Mouse (Mus musculus) stomach, embryonic 14.5 days (tissue): ENCODE data around the gene Slc13a3. TPM values are rescaled to one million over a fixed set of nuclear protein-coding genes. Genes with fewer than 3 reads are reported as not detected.

ENCODE experiments used
- ATAC-seq: fragments of 200-750 bp; cut with Nextera tagmentation; 2 replicates; pipeline ENCODE4 v1.8.0; 2017; ENCODE audit warnings: low read depth, moderate TSS enrichment; ENCODE audit not compliant: insufficient number of reproducible peaks, insufficient read depth, low FRiP score
- H3K27ac ChIP-seq: fragments of 300-500 bp; sonication (generic); 2 replicates; pipeline ENCODE4 v1.5.1; 2014; ENCODE audit warnings: mild to moderate bottlenecking, low read length, moderate library complexity, mixed read lengths
- H3K27me3 ChIP-seq: fragments of 300-500 bp; sonication (generic); 2 replicates; pipeline ENCODE4 v1.6.1; 2014; ENCODE audit warnings: low read length, control low read depth, mixed read lengths; ENCODE audit not compliant: control insufficient read depth, insufficient read depth
- H3K36me3 ChIP-seq: fragments of 300-500 bp; sonication (generic); 2 replicates; pipeline ENCODE4 v1.6.1; 2014; ENCODE audit warnings: mild to moderate bottlenecking, control low read depth, low read length, moderate library complexity, mixed read lengths; ENCODE audit not compliant: control insufficient read depth, insufficient read depth
- H3K4me1 ChIP-seq: fragments of 300-500 bp; sonication (generic); 2 replicates; pipeline ENCODE4 v1.6.1; 2014; ENCODE audit warnings: low read length, control low read depth, mixed read lengths; ENCODE audit not compliant: control insufficient read depth, insufficient read depth
- H3K4me2 ChIP-seq: fragments of 300-500 bp; sonication (generic); replicated peaks from 2 replicates; pipeline ENCODE4 v1.6.1; 2014; ENCODE audit warnings: low read depth, low read length, control low read depth
- H3K4me3 ChIP-seq: fragments of 300-500 bp; sonication (generic); 2 replicates; pipeline ENCODE4 v1.5.1; 2014; ENCODE audit warnings: low read depth, low read length, control low read depth
- H3K9ac ChIP-seq: fragments of 300-500 bp; sonication (generic); replicated peaks from 2 replicates; pipeline ENCODE4 v1.6.1; 2014; ENCODE audit warnings: low read depth, mild to moderate bottlenecking, control low read depth, low read length, moderate library complexity, mixed read lengths
- H3K9me3 ChIP-seq: fragments of 300-500 bp; sonication (generic); 2 replicates; pipeline ENCODE4 v1.6.1; 2016; ENCODE audit warnings: low read depth, low read length, control low read depth; ENCODE audit not compliant: control insufficient read depth
- WGBS: fragments of 180-500 bp; shearing (Covaris S2); extraction: QIAGEN DNeasy Blood & Tissue Kit; methylation state at CpG from one replicate; pipeline ENCODE4 v1.1.7; 2014; 5-methylcytosine and 5-hydroxymethylcytosine counted together
- polyA plus RNA-seq: library from polyadenylated mRNA; unstranded; fragments of >200 nt; fragmentation: Nextera tagmentation; extraction: Ambion mirVana; gene quantifications from 2 replicates; pipeline ENCODE4 v1.2.1, GENCODE M21; 2014

Gene Slc13a3
- polyA plus RNA-seq, 1 experiment from 2014 or later = 0.38 TPM

DNA sequence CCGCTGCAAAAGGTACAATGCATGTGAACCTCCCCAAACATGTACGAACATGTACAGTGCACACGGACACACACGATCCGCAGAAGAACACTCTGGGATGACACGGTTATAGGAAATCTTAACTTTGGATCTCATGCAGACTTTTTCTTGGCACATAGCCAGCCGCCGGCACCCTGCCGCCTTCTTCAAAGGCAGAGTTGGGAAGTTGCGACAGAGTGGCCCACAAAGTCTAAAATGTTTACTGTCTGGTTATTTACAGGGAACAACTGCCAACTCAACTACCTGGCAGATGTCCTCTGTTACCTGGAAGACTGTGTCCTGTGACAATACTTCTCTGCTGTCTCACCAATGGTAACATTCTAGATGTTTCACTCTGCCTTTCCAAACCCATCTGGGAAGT, 30.0 kb downstream of the Slc13a3 start:
- Histone ChIP-seq H3K4me1 (no peaks in the 10 kb centered on the region), H3K27me3 (no peaks in the 10 kb centered on the region), H3K9me3 (no peaks in the 10 kb centered on the region), H3K4me2 (no peak overlapping the region), H3K4me3 (no peak overlapping the region), H3K9ac (no peak overlapping the region), H3K27ac (no peak overlapping the region), H3K36me3 (no peaks in the 10 kb centered on the region)
- no peak for ATAC-seq
- WGBS = 79% methylated on average over 10 of the region's 10 CpGs

DNA sequence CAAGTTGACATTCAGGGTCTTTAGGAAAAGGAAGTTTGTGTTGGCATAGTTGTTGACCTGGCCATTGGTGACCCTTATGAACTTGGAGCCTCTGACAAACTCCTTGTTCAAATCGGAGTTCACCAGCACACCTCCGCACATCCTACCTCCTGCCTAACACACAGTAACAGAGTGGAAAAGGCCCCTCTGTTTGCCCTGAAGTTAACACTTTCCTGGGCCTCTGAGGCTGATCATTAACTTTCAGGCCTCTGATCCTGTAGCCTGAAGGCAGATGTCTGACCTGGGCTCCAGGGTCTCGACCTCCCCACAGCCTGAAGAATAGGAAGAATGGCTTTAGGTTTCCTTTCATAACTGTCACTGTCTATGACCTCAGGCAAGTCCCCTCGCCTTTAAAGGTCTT, 31.4 kb downstream of the Slc13a3 start:
- Histone ChIP-seq H3K27me3 (no peaks in the 10 kb centered on the region), H3K4me1 (no peaks in the 10 kb centered on the region), H3K27ac (no peak overlapping the region), H3K4me2 (no peak overlapping the region), H3K36me3 (no peaks in the 10 kb centered on the region), H3K9ac (no peak overlapping the region), H3K4me3 (no peak overlapping the region), H3K9me3 (no peaks in the 10 kb centered on the region)
- no peak for ATAC-seq
- 48% methylated on average over 4 of the region's 4 CpGs for WGBS

DNA sequence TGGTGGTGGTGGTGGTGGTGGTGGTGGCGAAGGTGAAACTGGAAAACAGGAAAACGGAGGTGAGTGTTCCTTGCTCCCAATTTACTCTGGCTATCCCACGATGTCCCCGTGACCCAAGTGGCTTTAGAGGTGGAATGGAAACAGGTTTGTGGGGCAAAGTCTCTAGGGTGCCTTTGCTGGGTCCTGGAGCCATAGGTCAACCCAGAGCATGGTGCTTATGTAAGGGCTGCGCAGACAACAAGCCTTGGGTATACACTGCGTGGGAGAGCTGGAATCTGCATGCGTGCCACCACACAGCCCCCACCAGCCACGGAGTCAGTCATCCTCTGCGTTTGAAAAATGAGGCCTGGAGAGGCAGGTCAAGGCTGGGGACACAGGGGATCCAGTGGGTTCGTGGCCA, 33.4 kb downstream of the Slc13a3 start:
- no peak overlapping the region for H3K9ac ChIP-seq
- no peak overlapping the region for H3K27ac ChIP-seq
- no peaks in the 10 kb centered on the region for H3K36me3 ChIP-seq
- no peak overlapping the region for H3K4me2 ChIP-seq
- 83% methylated on average over 10 of the region's 10 CpGs for WGBS
- no peak for ATAC-seq
- no peaks in the 10 kb centered on the region for H3K27me3 ChIP-seq
- H3K4me1 ChIP-seq = no peaks in the 10 kb centered on the region
- no peak overlapping the region for H3K4me3 ChIP-seq
- no peaks in the 10 kb centered on the region for H3K9me3 ChIP-seq

DNA sequence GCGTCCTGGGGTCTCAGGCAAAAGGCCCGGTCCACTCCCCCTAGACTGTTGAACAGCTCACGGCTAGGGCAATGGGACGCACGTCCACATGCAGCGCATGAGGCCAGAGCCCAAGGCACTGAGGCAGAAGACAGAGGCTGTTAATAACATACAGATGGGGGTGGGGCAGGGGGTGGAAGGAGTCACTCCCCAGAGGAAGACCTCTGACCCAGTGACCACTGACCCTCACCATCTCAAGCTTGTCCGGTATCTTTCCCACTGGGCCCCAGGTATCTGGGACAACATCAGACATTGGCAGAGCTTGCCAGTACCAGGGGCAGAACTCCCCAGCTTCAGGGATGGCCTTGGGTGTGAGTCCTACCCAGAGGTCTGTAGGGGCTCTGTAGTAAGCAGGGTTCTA, 34.1 kb downstream of the Slc13a3 start:
- 77% methylated on average over 7 of the region's 7 CpGs for WGBS
- no peaks in the 10 kb centered on the region for H3K36me3 ChIP-seq
- ATAC-seq = no peak
- H3K4me1 ChIP-seq = no peaks in the 10 kb centered on the region
- H3K27me3 ChIP-seq = no peaks in the 10 kb centered on the region
- H3K4me3 ChIP-seq = no peak overlapping the region
- H3K27ac ChIP-seq = no peak overlapping the region
- H3K9ac ChIP-seq = no peak overlapping the region
- H3K9me3 ChIP-seq = no peaks in the 10 kb centered on the region
- H3K4me2 ChIP-seq = no peak overlapping the region

DNA sequence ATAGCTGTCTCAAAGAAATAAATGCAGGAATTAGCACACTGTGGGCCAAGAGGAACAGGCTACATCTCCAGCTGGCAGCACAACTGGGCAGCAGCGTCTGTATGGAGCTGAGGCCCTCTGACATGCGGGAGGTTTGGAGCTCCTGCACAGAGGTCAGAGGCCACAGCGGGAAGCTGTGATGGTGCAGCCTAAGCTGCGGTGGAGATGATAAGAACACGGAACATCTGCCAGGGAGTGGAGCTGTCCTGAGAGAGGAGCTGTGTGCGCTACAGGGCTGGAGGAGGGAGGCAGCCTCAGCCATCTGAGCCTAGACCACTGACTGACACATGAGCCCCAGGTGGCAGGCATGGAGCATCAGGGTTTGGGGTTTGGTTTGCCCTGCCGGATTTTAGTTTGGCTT, 44.3 kb downstream of the Slc13a3 start:
- no peak overlapping the region for H3K9ac ChIP-seq
- 21% methylated on average over 7 of the region's 7 CpGs for WGBS
- no peak overlapping the region for H3K27ac ChIP-seq
- H3K36me3 ChIP-seq = no peaks in the 10 kb centered on the region
- H3K4me2 ChIP-seq = no peak overlapping the region
- no peaks in the 10 kb centered on the region for H3K4me1 ChIP-seq
- no peak overlapping the region for H3K4me3 ChIP-seq
- ATAC-seq = no peak
- no peaks in the 10 kb centered on the region for H3K27me3 ChIP-seq
- no peaks in the 10 kb centered on the region for H3K9me3 ChIP-seq

DNA sequence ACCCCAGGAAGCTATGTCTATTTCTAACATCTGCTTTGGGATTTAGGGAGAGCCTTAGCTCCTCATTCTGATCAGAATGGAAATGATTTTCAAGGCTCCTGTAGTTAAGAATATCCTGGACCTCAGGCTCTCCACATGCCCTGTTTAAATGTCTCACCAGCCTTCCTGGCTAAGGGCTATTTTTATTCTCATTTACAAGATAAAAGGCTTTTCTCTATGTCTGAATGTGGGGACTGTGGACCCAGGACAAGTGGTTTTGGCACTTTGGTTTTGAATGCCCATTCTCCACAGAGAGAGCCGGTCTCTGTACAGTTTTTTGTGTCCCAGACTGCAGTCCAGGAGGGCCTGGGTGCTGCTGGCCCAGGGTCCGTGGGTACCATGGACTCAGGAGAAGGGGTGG, 52.8 kb downstream of the Slc13a3 start:
- ATAC-seq = no peak
- Histone ChIP-seq H3K4me3 (no peak overlapping the region), H3K9me3 (no peaks in the 10 kb centered on the region), H3K27ac (no peak overlapping the region), H3K4me2 (no peak overlapping the region), H3K9ac (no peak overlapping the region), H3K4me1 (no peaks in the 10 kb centered on the region), H3K36me3 (no peaks in the 10 kb centered on the region), H3K27me3 (no peaks in the 10 kb centered on the region)
- WGBS = 82% methylated on average over 2 of the region's 2 CpGs

DNA sequence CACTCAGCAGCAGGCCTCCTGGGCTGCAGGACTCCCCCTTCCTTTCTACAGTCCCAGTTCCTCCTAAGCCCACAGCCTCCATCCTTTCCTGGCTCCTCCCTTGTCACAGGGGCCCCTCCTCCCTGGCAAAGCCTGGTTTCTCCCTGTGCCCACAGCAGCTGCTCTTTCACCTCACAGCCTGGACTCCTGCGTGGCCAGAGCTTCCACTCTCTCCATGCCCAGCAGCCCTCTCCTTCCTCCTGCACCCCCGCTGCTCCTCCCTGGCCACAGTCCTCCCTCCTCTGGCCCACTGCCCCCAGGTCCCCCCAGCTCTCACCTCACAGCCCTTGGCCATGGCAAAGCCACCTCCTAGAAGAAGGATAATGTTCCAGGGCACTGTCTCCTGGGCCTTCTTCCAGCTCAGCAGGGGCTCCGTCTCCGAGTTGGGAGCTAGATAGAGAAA, 53.3 kb downstream of the Slc13a3 start:
- Histone ChIP-seq H3K27ac (no peak overlapping the region), H3K36me3 (no peaks in the 10 kb centered on the region), H3K4me1 (no peaks in the 10 kb centered on the region), H3K9ac (no peak overlapping the region), H3K9me3 (no peaks in the 10 kb centered on the region), H3K4me2 (no peak overlapping the region), H3K27me3 (no peaks in the 10 kb centered on the region), H3K4me3 (no peak overlapping the region)
- 75% methylated on average over 4 of the region's 4 CpGs for WGBS
- ATAC-seq = no peak

DNA sequence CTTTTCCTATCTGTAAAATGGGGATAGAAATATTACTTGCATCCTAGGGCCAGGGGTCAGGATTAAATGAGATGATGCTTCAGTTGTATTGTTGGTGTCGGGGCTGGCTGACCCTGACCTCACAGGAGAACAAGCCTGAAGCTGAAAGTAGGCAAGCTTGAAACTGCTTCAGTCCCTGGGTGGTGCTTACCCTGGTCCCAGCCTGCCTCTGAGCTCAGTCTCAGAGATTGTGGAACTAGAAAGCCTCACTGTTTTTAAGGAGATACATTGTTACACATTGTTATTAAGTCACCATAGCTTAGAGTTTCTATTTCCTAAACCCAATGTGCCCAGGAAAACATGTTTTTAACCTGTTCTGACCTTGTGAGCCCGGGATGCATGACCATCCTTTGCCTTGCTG, 54.5 kb downstream of the Slc13a3 start:
- no peak overlapping the region for H3K9ac ChIP-seq
- H3K4me1 ChIP-seq = no peaks in the 10 kb centered on the region
- no peak overlapping the region for H3K27ac ChIP-seq
- H3K36me3 ChIP-seq = no peaks in the 10 kb centered on the region
- no peaks in the 10 kb centered on the region for H3K9me3 ChIP-seq
- H3K4me3 ChIP-seq = no peak overlapping the region
- WGBS = 79% methylated on average over 2 of the region's 2 CpGs
- H3K27me3 ChIP-seq = no peaks in the 10 kb centered on the region
- ATAC-seq = no peak
- H3K4me2 ChIP-seq = no peak overlapping the region

DNA sequence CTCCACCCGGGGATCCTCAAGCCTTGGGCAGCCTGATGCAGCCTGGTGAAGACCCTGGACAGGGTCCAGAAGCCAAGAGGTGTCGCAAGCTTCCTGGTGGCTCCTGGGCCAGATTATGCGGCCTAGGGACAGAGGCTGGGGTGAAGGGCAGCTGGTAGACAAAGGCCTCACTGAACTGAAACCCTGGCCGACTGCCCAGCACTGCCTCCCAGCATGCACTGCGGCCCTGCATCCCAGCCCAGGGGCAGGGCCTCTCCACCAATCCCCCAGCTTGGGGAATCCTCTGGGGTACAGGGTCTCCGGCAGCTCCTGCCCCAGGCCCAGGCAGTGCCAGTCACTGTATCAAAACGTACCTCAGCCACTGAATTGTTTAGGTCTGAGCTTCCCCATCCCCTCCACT, 55.7 kb downstream of the Slc13a3 start:
- Histone ChIP-seq H3K4me2 (no peak overlapping the region), H3K9me3 (no peaks in the 10 kb centered on the region), H3K27ac (no peak overlapping the region), H3K27me3 (no peaks in the 10 kb centered on the region), H3K9ac (no peak overlapping the region), H3K36me3 (no peaks in the 10 kb centered on the region), H3K4me3 (no peak overlapping the region), H3K4me1 (no peaks in the 10 kb centered on the region)
- 0 out of 2 replicates have a peak, but pooled peaks have one; percentile 39 for ATAC-seq
- 76% methylated on average over 7 of the region's 7 CpGs for WGBS
